Mouse (Mus musculus) lung, postnatal 0 days (tissue): ENCODE measurements around the gene Sh2d1a.

Experiments used
- CTCF ChIP-seq: IDR thresholded peaks from 2 replicates; pipeline ENCODE4 v1.5.1; 2016; ENCODE audit warnings: antibody characterized with exemption, mild to moderate bottlenecking
- EP300 ChIP-seq: IDR thresholded peaks from 2 replicates; pipeline ENCODE4 v1.6.1; 2016; ENCODE audit warnings: antibody characterized with exemption, mild to moderate bottlenecking, control low read depth

- no peak for TF ChIP-seq EP300
- no peak for TF ChIP-seq CTCF
Observed at GRCm38 (mm10) chrX:42502291-42503043, at the start of gene Sh2d1a.
